Mouse (Mus musculus): ENCODE results near the gene Dirc2. TPM values are rescaled to one million over a fixed set of nuclear protein-coding genes. Genes with fewer than 3 reads are reported as not detected.

Gene Dirc2
- total RNA-seq, 1 experiment from 2014 or later, result 5.6 TPM

Other genes starting within 250 kb of the Dirc2 start
- not detected in 3 replicates for gene Sema5b, start 228.2 kb downstream of the Dirc2 start, total RNA-seq (2017)
- gene Hspbap1, start 1.0 kb upstream of the Dirc2 start, total RNA-seq (2017), result 6.5 to 8.8 TPM (median 8.4 TPM) in 3 replicates
- gene Parp14, start 102.2 kb upstream of the Dirc2 start, total RNA-seq (2017), result 41.3 to 81.6 TPM (median 50.3 TPM) in 3 replicates
- gene Parp9, start 169.1 kb upstream of the Dirc2 start, total RNA-seq (2017), result 69.9 to 79.8 TPM (median 70.6 TPM) in 3 replicates
- 29.2 to 67.2 TPM (median 45.3 TPM) in 3 replicates for gene Dtx3l, start 169.8 kb upstream of the Dirc2 start, total RNA-seq (2017)
- gene Kpna1, start 209.4 kb upstream of the Dirc2 start, total RNA-seq (2017), result 68.3 to 93.7 TPM (median 75.3 TPM) in 3 replicates

All from monocyte, adult 5-6 weeks (primary cell).